Mouse (Mus musculus) cerebellum, adult 9-11 months (tissue): ENCODE data around the gene Ogfod3.
A peak's percentile ranks its signal among the peaks of the same experiment; 100 is the strongest.

ENCODE experiments used
- DNase-seq: peaks from one replicate; pipeline ENCODE4 v3.0.0; 2022

The Ogfod3 gene

GRCm38 (mm10) chr11:121198622-121199021 is 5.9 kb downstream of the Ogfod3 start:
- no peak for DNase-seq

DNA sequence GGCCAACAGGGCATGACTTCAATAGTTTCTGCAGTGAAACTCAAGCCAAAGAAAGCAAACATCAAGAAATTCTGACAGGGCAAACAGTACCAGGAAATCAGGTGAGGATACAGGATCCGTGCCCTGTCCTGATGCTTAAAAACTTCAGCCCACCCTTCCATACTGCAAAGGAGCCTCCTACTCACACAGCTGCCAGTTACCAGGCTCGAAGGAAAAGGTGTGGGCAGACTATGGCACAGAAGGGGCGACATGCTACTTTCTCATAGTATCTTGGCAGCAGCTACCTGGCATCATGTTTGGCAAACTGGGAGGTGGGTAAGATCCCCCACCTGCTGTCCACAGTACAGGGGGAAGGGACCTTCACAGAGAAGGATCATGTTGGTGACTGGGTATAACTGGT is 11.1 kb downstream of the Ogfod3 start:
- DNase-seq: no peak

DNA sequence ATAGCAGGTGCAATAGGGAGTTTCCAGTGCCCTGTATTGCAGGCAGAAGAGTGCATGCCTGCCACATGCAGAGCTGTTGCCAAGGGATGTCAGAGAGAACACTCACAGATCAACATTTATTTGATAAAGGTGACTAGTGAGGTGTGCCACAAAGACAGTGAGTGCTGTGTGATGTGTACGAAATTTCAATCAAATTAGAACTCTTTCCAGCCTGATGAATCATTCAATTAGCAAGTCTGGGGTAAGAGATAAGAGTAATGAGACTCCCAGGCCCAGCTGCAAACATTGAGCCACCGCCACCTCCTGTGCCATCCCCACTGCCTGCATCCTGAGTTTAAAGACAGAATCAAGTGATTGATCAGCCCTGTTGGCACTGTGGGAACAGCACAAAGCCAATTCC is 11.8 kb downstream of the Ogfod3 start:
- DNase-seq: no peak

DNA sequence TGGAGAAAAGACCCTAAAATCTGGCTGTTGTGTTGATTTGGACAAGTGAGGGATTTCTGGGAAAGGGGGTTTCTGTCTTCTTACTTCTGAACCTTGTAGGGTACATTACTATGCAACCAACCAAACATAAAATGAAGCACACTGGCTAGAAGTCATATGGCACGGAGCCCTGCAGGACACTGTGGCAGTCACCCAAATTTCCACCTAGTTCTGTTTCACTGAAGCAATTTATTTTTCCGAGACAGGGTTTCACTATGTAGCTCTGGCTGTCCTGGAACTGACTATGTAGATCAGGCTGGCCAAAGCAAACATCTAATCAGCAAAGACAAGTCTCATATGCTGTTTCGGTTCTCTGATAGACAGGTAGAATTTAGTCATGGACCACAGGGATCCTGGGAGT is 14.8 kb downstream of the Ogfod3 start:
- DNase-seq: peak; percentile 54

- peak; percentile 61 for DNase-seq
These were observed 27.9 kb downstream of the Ogfod3 start for GRCm38 (mm10) chr11:121176285-121177270.

- DNase-seq: no peak
These were observed 30.3 kb downstream of the Ogfod3 start for GRCm38 (mm10) chr11:121174234-121174633.

- DNase-seq: no peak
These were observed 31.3 kb downstream of the Ogfod3 start for GRCm38 (mm10) chr11:121173203-121173602.

GRCm38 (mm10) chr11:121163751-121164150 is 40.8 kb downstream of the Ogfod3 start:
- DNase-seq: no peak

DNA sequence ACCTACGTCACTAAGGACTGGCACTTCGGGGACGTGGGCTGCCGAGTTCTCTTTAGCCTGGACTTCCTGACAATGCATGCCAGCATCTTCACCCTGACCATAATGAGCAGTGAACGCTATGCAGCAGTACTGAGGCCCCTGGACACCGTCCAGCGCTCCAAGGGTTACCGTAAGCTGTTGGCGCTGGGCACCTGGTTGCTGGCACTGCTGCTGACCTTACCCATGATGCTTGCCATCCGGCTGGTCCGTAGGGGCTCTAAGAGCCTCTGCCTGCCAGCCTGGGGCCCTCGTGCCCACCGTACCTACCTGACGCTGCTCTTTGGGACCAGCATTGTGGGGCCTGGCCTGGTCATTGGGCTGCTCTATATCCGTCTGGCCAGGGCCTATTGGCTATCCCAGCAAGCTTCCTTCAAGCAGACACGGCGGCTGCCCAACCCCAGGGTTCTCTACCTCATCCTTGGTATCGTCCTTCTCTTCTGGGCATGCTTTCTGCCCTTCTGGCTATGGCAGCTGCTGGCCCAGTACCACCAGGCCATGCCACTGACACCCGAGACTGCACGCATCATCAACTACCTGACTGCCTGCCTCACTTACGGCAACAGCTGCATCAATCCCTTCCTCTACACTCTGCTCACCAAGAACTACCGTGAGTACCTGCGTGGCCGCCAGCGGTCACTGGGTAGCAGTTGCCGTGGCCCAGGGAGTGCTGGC is 43.7 kb downstream of the Ogfod3 start:
- DNase-seq: no peak

DNA sequence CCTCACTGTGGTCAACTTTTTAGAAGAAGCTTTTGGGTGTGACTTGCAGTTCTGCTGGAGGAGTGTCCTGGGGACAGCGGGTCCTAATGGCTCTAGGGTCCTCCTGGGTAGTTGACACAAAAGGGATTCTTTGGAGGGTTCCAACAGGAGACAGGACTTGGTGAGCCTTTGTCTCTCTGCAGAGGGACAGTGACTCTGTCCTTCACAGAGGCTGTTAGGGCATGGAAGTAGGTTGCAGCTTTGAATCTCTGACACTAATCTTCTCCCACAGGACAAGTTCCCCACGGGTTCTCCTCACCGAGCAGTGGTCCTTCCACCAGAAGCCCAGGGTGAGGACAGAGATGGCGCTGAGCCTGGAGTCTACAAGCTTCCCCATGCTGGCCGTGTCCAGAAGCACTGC is 44.5 kb downstream of the Ogfod3 start, which contains the start of gene Uts2r:
Gene Uts2r, plus strand, starts transcription at position 301 of the 400 bp plus-strand sequence.
- DNase-seq: no peak

DNA sequence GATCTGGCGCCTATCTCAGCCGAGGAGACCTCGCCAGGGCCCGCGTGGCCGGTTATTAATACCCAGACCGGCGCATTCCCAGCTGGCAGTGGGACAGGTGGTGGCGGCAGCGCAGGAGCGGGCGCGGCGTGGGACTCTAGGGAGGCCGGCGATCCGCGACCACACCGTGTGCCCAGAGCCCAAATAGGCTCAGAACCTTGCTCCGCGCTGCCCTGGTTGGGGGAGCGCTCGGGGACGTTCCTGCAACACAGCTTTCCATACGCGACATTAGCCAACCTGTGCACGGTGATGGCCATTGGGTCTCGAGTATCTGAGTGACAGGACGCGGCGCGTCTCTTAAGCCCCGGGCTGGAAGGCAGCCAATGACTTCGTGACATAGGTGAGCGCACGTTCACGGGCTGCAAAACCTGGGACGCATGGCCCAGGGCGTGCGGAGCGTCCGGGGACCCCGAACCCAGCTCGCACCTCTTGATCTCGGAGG is 48.1 kb downstream of the Ogfod3 start:
- DNase-seq: peak; percentile 53

- no peak for DNase-seq
These were observed 50.3 kb downstream of the Ogfod3 start for GRCm38 (mm10) chr11:121154203-121154602.

- DNase-seq: no peak
These were observed 56.3 kb downstream of the Ogfod3 start for GRCm38 (mm10) chr11:121148193-121148592.

DNA sequence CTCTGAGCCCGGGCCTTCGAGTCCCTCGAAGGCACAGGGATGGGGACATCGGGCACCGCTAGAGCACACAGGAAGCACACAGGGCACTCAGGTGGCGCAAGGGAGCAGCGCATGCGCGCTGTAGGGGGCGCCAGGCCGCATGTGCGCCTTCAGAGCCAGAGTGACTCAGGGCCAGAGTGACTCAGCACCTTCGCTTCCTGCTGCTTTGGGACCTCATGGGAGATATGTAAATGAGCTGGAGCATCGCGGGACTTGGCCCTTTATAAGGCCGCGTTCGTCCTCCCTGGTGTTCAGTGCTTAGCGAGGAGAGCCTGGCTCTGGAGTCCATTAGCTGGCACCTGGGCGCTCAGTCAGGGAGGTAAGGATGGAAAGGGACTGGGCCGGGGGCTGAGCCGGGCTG is 58.6 kb downstream of the Ogfod3 start, which contains the start of gene Tex19.1:
Gene Tex19.1, plus strand, starts transcription at position 279 of the 400 bp plus-strand sequence.
- no peak for DNase-seq

DNA sequence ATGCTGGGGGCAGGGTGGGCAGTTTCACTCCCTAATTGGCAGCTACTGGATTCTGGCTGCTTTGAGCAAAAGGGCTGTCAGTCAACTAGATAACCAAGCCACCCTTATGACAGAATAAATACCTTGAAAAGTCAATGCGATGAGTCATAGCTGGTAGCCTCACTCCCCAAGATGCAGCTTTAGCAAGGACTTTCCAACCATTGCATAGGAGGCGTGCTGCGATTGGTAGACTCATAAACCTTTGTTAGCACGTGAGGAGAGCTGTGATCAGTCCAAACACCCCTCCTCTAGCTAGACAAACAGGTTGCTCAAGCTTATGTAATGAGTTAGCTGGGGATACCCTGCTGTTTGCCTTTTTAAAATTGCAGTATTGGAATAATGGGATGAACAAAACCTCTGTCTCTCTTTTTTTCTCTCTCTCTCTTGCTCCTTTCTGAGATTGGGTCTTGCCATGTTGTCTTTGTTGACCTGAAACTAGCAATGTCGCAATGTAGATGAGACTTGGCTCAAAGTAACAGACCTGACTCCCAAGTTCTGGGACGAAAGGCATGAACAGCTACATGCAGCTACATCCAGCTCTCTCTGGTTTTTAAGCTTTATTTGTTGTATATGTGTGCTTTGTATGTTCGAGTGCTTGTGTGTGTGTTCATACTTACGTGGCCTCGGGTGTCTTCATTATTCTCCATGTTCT is 61.0 kb downstream of the Ogfod3 start:
- DNase-seq: no peak

DNA sequence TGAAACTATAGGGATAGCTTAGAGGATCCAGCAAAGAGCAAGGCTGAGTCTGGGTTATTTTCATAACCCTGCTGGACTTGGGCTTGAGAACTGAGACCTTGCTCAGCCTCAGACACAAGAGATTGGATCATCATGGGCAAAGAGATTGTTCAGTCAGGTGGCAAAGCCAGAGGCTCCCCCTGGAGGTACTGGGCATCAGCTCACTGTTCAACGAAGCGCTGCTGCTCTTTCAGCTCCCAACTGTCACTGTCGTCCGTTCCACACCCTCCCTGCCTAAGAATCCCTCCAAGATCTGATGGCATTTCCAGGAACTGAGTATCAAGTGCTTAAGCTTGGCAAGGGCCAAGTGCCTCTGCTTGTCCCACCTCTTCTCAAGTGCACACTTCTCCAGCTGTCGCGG is 65.8 kb downstream of the Ogfod3 start:
- no peak for DNase-seq

- no peak for DNase-seq
These were observed 66.8 kb downstream of the Ogfod3 start for GRCm38 (mm10) chr11:121137682-121138081.

GRCm38 (mm10) chr11:121134600-121134999 is 69.9 kb downstream of the Ogfod3 start:
- DNase-seq: no peak

- DNase-seq: no peak
These were observed 74.9 kb downstream of the Ogfod3 start for GRCm38 (mm10) chr11:121129616-121130015.
